Mouse (Mus musculus) thymus, adult 2 months (tissue): Measurements from ENCODE around the gene Gp1bb. TPM values are rescaled to one million over a fixed set of nuclear protein-coding genes. Genes with fewer than 3 reads are reported as not detected.

ENCODE experiments used
- DNase-seq: peaks from one replicate; pipeline ENCODE4 v3.0.0; 2021
- H3K27ac ChIP-seq: fragments of 200-500 bp; 2 replicates; pipeline ENCODE4 v1.5.1; 2012; ENCODE audit warnings: low read length, control low read depth; ENCODE audit not compliant: control insufficient read depth, insufficient read depth
- H3K27me3 ChIP-seq: fragments of 200-500 bp; 2 replicates; pipeline ENCODE4 v1.6.1; 2012; ENCODE audit warnings: mild to moderate bottlenecking, low read length, moderate library complexity, mixed read lengths; ENCODE audit not compliant: control insufficient read depth, insufficient read depth
- H3K36me3 ChIP-seq: fragments of 200-500 bp; 2 replicates; pipeline ENCODE4 v1.6.1; 2012; ENCODE audit warnings: mild to moderate bottlenecking, low read length, moderate library complexity; ENCODE audit not compliant: control insufficient read depth, insufficient read depth
- H3K4me1 ChIP-seq: fragments of 200-500 bp; replicated peaks from 2 replicates; pipeline ENCODE4 v1.6.1; 2012; ENCODE audit warnings: low read length; ENCODE audit not compliant: control insufficient read depth, insufficient read depth
- H3K4me3 ChIP-seq: fragments of 200-500 bp; 2 replicates; pipeline ENCODE4 v1.5.1; 2012; ENCODE audit warnings: mild to moderate bottlenecking, low read length, control low read depth, moderate library complexity; ENCODE audit not compliant: control insufficient read depth, insufficient read depth
- CTCF ChIP-seq: fragments of 200-500 bp; IDR thresholded peaks from 2 replicates; pipeline ENCODE4 v1.5.1; 2012; ENCODE audit warnings: mild to moderate bottlenecking, control low read depth, low read length, moderate library complexity, borderline replicate concordance; ENCODE audit not compliant: control insufficient read depth, poor library complexity, insufficient read depth; ENCODE audit errors: extremely low read depth
- POLR2A ChIP-seq: fragments of 200-500 bp; IDR thresholded peaks from 2 replicates; pipeline ENCODE4 v1.6.1; 2012; ENCODE audit warnings: mild to moderate bottlenecking, low read length, control low read depth, moderate library complexity; ENCODE audit not compliant: control insufficient read depth, poor library complexity, insufficient read depth; ENCODE audit errors: extremely low read depth
- WGBS: fragments of 180-500 bp; shearing (Covaris S2); methylation state at CpG from one replicate; pipeline ENCODE4 v1.1.7; 2018; 5-methylcytosine and 5-hydroxymethylcytosine counted together
- polyA plus RNA-seq: library from polyadenylated mRNA; depleted of rRNA; stranded (reverse); fragments of >200 nt; gene quantifications from 2 replicates; pipeline ENCODE4 v1.2.3, GENCODE M21; 2012

The Gp1bb gene
- polyA plus RNA-seq, 1 experiment: 1.1 TPM

DNA sequence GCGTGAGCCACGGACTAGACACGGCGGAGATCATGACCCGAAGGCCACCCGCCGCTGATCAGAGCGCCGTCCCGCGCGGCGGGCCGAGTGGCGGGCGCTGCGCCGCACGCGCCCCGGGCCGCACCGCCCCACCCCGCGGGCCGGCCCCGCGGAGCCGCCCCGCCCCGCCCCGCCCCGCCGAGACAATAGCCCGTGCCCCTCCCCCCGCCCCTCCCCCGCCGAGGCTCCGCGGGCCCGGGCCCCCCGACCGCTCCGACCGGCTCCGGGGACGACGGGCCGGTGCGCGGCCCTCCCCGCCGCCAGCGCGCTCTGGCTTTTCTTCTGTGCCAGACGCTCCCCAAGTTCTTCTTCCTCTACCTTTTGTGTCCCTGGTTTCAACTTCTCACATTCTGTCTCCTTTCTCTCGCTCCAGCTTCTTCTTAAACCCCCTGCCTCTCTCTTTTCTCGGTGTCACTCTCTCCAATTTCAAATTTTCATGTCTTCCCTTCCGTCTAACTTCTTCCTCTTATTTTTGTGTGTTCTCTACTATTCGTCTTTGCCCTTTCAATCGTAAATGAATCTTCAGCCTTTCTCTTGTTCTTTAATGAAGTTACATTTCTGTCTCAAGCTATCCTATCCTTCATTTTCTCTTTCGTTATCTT is 35.2 kb downstream of the Gp1bb start:
- Histone ChIP-seq H3K27me3 (peaks cover 40% of the 10 kb centered on the region), H3K4me3 (no peak overlapping the region), H3K27ac (no peak overlapping the region), H3K36me3 (no peaks in the 10 kb centered on the region), H3K4me1 (peaks cover 14% of the 10 kb centered on the region)
- DNase-seq: no peak
- 4% methylated on average over 55 of the region's 62 CpGs for WGBS
- TF ChIP-seq POLR2A (no peak), CTCF (no peak)

DNA sequence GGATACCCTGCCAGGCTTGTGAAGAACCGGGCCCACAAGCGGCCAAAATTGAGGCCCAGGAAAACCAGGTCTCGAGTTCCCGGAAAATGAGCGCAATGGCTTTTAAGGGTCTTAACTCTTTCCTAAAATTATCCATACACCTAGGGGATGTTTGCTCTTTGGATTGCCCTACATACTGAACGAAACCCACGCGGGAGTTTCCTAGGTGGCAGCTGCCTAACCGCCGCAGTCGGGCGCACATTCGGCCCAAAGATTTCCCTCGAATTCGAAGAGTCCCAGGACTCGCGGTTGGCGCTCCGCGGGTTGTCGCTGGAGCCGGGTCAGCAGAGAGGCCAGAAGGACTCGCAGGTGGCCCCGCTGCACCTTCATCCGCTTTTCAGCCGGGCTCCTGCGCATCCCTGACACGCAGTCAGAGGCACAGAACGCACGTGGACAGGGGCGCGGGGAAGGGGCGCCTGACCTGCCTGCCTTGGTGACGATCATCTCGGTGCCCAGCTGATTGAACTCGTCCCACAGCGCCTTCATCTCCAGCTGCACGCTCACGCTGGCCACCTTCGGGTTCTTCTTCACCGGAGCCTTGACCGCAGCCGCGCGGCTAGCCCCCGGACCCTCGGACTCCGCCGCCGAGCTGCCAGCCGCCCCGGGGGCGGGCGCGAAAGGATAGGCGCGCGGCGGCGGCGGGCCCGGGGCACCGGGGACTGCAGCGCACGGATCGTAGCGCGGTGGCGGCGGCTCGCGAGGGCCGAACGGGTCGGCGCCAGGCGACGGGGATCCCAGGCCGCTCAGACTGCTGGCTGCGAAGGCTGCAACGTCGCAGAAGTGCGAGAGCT is 35.9 kb downstream of the Gp1bb start:
- peaks cover 15% of the 10 kb centered on the region for H3K4me1 ChIP-seq
- no peaks in the 10 kb centered on the region for H3K36me3 ChIP-seq
- H3K27me3 ChIP-seq: peaks cover 42% of the 10 kb centered on the region
- no peak overlapping the region for H3K4me3 ChIP-seq
- H3K27ac ChIP-seq: no peak overlapping the region
- WGBS: 7% methylated on average over 83 of the region's 83 CpGs
- no peak for DNase-seq
- no peak for TF ChIP-seq POLR2A
- TF ChIP-seq CTCF: no peak

DNA sequence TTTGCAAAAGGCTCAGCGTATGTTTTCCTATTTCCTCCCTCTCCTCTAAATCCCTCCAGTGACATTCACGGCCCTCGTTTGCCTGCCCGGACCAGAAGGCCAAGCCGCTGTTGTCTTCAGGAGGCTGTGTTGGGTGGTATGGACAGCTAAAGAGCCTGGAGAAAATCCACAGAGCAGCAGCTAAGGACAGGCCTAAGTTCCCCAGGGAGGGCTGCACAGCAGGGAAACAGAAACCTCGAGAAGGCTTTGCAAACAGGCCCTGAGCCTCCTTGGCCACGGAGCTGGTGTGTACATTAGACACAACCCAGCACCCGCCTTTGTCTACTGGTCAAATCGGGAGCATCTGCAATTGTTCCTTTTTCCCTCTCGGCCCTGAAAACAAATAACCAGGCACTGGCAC is 36.5 kb downstream of the Gp1bb start:
- peaks cover 39% of the 10 kb centered on the region for H3K27me3 ChIP-seq
- no peak for TF ChIP-seq POLR2A
- H3K27ac ChIP-seq: no peak overlapping the region
- H3K36me3 ChIP-seq: no peaks in the 10 kb centered on the region
- 50% methylated on average over 10 of the region's 10 CpGs for WGBS
- DNase-seq: no peak
- H3K4me1 ChIP-seq: peaks cover 15% of the 10 kb centered on the region
- H3K4me3 ChIP-seq: no peak overlapping the region

DNA sequence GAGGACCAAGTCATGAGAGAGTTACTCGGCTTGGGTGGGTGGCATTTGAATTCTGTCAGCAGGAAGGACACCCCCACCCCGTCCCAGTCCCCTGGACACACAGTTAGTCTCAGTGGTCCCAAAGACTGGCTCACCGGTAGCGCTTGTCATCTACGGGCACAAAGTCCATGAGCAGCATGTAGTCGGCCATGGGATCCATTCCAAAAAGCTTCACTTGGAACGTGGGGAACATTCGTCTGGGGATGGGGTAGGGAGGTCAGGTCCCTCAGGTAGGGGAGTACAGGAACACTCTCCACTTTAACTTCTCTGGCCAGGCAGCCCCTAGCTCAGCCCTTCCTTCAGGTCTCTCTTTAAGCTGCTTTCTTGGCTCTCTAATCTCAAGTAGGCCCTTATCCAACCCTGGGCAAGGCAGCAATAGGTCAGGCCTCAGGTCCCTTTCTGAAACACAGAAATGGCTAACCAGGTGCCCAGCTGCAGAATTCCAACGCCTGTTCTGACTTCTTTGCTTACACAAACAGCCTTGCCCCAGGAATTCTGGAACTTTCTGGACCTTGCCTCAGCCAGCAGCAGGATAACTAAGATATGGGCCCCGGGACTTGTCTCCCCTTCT is 37.2 kb downstream of the Gp1bb start:
- Histone ChIP-seq H3K27ac (no peak overlapping the region), H3K36me3 (no peaks in the 10 kb centered on the region), H3K4me3 (no peak overlapping the region), H3K4me1 (peaks cover 13% of the 10 kb centered on the region), H3K27me3 (peaks cover 45% of the 10 kb centered on the region)
- no peak for TF ChIP-seq POLR2A
- no peak for TF ChIP-seq CTCF
- WGBS: 90% methylated on average over 10 of the region's 10 CpGs
- DNase-seq: no peak

DNA sequence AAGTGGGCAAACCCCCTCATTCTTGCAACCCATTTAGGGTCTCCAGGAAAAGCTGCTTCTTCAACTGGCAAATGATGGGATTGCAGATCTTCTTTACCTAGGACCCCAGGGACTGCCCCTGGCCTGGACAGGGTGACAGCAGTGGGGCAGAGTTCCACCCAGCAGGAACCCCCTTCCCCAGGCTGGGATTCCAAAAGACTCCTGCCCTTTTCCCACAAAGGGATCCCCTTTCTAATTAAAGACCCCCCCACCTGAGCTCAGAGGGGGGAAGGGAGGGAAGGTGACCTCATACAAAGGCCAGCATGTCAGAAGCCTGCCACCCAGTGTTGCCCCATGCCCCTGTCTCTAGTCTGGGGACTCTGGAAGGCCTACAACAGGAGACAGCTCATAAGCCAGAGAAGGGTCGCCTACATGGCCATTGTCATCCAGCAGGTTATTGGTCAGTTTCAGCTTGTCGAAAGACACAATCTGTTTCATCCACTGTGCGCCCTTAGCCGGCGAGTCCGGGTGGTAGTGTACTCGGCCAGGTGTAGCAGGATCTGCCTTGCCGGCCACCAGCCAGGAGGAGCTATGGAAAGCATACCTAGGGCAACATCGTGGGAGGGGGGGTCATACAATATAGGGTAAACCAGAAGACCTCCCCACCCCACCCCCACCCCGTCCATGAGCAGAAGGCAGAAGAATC is 38.4 kb downstream of the Gp1bb start:
- no peak overlapping the region for H3K4me3 ChIP-seq
- 91% methylated on average over 10 of the region's 10 CpGs for WGBS
- TF ChIP-seq CTCF (no peak), POLR2A (no peak)
- no peak overlapping the region for H3K27ac ChIP-seq
- H3K27me3 ChIP-seq: peaks cover 42% of the 10 kb centered on the region
- no peaks in the 10 kb centered on the region for H3K36me3 ChIP-seq
- H3K4me1 ChIP-seq: peaks cover 9% of the 10 kb centered on the region; the same call in 1 of the 2 replicates
- DNase-seq: no peak

DNA sequence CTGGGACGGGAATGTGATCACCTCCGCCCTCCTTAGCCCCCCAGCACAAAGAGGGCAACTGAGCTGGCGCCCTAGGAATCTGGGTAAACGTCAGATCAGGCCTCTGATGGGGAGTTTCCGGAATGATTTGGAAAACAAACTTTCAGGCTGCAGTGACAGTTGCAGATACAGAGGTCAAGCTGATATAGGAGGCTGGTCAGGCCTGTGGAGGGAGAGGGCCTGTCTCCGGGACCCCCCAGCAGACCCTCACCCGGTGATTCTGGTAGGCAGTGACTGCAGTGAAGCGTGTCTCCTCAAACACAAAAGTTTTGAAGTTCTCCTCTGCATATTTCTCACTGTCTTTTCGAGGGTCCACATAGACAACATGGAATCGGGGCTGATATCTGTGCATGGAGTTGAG is 39.0 kb downstream of the Gp1bb start:
- DNase-seq: no peak
- no peaks in the 10 kb centered on the region for H3K36me3 ChIP-seq
- no peak overlapping the region for H3K27ac ChIP-seq
- peaks cover 39% of the 10 kb centered on the region for H3K27me3 ChIP-seq
- H3K4me1 ChIP-seq: peaks cover 9% of the 10 kb centered on the region; the same call in 1 of the 2 replicates
- TF ChIP-seq POLR2A: no peak
- TF ChIP-seq CTCF: no peak
- H3K4me3 ChIP-seq: no peak overlapping the region
- 69% methylated on average over 10 of the region's 10 CpGs for WGBS
